Mouse (Mus musculus) layer of hippocampus, adult 11-12 months (tissue): Measurements from ENCODE around the gene Ceacam1.
"Not testable (repeated sequence)": the region's sequence is repeated elsewhere in the genome, so short reads cannot be mapped to it uniquely, and the experiment has no call there.

Source experiments
- DNase-seq: peaks from one replicate; pipeline ENCODE4 v3.0.0; 2022; ENCODE audit warnings: low spot score

The Ceacam1 gene

DNA sequence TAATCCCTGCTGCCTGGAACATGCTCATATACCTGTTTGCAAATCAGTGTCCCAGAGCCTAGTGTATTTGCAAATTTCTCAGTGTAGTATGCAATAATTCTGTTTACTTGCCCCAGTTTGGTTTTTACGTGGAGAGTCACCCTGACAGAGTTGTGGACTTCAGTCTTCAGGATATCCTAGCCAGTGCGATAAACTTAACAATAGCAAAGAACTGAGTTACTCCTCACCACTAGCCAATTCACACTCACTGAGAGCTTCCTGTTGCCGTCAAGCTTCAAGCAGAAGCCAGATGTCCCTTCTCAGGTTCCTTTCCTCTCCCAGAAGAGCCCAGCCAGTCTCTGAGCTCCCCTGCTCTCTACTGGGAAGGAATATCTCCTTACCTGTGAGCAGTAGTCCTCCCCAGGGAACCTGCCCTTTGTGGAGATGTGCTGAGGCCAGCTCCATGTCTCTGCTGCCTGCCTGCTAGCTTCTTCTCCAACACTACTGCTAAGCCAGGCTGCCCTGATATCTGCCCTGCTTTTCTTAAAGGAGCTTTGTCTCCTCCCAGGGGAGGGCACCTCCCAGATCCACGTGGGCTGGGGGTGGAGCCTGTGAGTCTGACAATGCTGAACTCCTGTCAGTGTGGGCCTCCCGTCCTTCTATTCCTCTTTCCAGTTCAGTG is at the start of gene Ceacam1:
TSS of gene Ceacam1 (minus strand) at position 513 of the 661 bp plus-strand sequence.
- peak; percentile 26 for DNase-seq

DNA sequence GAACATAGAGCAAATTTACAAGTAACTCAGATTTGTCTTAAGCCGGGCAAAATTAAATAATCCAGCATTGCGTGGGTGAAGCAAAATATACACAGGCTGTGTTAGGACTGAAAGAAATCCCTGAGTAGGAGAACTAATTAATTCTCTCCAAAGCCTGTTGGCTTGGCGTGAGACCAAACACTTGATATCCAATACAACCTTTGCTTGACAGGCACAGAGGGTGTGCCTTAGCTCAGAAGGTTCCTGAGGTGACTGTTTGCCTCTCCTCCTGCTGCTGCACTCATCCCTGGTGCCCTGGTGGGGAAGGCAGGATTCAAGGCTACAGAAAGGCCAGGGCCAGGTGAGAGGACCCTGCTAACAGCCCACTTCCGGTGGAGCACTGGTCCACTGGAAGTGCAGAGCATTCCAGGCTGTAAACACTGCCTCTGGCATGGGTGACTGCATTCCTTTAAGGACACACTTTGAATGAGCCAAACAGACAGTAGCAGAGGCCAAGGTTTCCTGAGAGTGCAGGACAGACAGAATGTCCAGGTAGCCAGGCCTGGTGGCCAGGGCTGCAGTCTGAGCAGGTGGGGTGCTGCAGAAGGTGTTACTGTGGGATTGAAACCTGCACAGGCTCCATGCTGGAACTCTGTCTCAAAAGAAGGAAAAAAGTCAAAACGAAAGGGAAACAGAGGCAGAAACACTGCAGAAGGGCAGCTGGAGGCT is 38.8 kb upstream of the Ceacam1 start:
- DNase-seq: not testable (repeated sequence)

DNA sequence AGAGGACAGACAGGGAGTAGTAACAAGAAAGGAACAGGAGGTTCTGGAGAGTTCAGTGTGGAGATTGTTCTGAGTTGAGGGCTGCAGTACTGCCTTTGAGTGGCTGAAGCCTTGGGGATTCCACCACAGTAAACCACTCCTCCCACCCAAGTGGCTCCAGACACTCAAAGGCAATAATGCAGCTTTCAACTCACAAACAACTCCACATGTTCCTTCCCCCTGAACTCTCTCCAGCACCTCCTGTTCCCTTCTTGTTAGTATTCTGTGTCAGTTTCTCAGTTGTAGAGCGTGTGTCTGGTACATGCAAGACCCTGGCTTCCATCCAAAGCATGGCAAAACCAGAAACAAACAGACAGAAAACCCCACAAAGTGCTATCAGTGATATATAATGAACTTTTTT is 38.3 kb upstream of the Ceacam1 start:
- not testable (repeated sequence) for DNase-seq

DNA sequence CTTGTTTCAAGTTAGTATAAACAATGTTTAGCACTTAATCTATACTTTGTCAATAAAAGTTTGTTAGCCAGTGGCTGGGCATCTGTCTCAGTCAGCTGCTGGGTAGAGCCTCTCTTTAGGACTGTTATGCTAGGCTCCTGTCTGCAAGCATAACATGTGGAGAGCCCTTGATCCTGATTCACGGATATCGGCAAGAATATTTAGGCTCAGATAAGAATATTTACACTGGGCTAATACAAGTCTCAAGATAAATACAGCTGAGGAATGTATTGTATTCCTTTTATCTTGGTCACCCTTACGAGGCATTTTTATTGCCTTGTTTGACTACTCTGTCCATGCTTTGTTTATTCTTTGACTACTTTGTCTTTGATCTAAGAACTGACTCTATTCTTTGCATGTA is 32.5 kb upstream of the Ceacam1 start:
- no peak for DNase-seq

DNA sequence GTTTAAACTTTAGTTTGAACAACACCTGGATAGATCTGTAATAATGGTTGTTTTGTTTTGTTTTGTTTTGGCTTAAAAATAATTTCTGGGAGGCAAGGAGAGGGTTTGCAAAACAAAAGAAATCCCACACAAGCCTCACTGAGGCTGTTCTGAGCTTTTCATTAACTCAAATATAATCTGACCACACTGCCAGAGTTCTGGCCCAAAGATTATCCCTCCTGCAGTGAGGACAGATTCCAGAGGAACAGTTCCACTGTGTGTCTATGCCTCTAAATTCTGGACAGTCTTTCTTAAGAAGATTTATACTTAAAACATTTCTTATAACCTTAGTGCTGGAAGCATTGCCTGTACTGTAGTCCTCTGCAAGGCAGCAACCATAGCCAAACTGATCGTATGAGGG is 17.2 kb upstream of the Ceacam1 start:
- no peak for DNase-seq

DNA sequence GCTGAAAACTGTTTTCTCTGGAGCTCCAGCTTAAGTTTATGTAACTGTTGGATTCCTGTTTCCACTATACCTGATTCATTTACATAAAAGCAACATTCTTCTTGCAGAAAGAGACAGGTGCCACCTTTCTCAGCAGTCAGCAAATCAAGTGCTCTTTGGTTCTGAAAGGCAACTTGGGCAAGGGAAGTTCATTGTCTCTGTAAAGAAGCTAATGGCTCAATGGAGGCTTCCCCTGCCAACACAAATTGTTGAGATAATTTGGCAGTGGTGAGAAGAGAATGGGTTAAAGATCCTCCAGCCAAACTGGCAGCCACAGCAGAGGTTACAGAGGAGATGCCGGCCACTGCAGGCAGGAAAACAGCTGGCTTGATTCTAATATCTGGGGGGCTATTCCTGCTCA is 13.3 kb upstream of the Ceacam1 start:
- DNase-seq: not testable (repeated sequence)

DNA sequence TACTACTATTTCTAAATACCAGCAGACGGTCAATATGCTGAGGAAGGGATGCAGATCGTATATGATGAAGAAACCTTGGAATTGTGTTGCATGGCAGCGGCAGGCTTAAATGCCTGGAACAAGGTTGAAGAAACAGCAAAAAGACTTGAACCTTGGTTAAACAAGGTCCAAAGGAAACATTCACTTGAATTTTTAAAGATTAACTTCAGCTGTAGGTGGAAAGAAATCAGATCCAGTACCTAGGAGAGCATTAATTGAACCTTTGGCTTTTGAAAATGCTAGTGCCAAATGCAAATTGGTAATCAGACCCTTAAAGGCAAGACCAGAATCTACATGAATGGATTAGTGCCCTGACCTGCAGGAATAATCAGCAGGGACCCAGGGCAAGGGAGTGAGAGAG is 12.0 kb upstream of the Ceacam1 start:
- DNase-seq: not testable (repeated sequence)

GRCm38 (mm10) chr7:25486186-25486585 is 8.8 kb upstream of the Ceacam1 start:
- peak; percentile 37 for DNase-seq

DNA sequence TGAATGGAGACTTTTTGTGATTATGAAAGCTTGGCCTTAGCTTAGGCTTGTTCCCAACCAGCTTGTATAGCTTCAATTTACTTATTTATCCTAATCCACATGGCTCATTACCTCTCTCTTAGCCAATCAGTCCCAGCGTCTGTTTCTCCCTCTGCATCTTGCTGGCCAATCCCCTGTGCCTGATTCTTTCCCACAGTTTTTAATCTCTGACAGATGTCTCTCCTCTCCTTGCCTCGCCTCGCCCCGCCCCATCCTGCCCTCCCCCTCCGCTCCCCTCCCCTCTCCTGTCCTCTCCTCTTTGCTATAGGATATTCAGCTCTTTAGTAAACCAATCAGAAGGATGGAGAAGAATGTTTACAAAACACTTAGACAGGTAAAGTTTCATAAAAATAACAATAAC is 7.7 kb upstream of the Ceacam1 start:
- no peak for DNase-seq

GRCm38 (mm10) chr7:25483133-25483735 is 5.8 kb upstream of the Ceacam1 start:
- no peak for DNase-seq

- DNase-seq: not testable (repeated sequence)
Observed at GRCm38 (mm10) chr7:25480791-25481190, 3.4 kb upstream of the Ceacam1 start.

DNA sequence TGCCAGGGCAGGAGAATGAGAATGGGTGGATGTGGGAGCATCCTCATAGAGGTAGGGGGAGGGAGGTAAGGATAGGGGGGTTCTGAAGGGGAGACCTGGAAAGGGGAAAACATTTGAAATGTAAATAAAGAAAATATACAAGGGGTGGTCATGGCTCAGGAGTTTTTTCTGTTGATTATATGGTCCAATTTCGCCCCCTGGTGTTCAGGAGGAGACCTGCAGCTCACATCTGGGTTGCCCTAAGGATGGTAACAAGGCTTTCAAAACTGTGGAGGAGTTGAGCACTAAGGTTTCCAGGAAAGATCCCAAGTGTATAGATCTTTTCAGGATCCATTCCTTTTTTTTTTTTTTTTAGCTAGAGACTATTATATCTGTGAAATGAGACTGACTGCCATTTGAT is 2.0 kb upstream of the Ceacam1 start:
- DNase-seq: peak; percentile 63

DNA sequence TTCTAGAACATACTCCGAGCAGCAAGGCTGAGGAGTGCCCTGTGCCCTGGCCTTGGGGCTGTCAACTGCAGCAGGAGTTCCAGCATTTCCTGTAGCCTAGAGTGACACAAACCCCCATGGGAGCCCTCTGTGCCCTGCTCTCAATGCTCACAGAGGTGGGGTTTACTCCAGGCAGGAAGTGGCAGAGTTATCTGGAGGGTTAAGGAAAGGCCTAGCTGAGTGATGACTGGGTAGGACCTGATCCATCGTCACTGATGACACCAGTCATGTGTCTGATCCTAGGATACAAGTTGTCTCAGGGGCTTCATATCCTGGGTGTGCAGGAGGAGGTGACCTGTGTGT is 320 bp upstream of the Ceacam1 start:
- not testable (repeated sequence) for DNase-seq

DNA sequence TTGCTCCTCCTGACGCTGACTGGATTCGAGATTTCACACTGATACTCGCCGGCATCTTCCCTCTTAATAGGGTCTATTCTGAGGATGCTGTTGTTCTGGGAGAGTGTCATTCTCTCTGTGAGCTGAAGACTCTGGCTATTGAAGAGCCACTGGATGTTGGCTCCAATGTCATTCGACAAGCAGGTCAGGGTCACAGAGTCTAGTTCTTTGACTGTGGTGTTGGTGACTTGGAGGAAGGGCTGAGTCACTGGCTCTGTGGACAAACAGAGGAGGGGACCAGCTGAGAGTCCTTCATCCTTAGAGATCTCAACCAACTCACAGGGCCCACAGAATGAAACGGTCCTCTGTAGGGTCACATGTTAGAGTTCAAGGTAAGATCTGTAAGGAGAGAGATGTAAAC is 5.6 kb downstream of the Ceacam1 start:
- not testable (repeated sequence) for DNase-seq

DNA sequence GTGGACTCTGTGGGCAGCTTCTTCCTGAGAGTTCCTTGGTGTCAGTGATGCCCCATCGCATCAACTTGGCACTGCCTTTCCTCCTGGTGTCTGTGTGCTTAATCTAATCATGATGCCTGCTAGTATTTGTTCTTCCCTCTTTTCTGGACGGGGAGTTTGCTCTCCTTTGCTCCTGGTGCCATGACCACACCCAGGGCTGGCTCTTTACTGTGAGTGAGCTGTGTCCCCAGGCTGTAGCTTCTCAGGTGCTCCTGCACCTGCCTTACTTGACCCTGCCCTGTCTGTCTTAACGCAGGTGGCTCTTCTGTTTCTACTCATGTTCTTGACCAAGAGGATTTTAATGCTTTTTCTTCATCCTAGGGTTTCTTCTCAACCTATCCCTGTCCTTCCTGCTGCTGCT is 11.8 kb downstream of the Ceacam1 start:
- DNase-seq: not testable (repeated sequence)

DNA sequence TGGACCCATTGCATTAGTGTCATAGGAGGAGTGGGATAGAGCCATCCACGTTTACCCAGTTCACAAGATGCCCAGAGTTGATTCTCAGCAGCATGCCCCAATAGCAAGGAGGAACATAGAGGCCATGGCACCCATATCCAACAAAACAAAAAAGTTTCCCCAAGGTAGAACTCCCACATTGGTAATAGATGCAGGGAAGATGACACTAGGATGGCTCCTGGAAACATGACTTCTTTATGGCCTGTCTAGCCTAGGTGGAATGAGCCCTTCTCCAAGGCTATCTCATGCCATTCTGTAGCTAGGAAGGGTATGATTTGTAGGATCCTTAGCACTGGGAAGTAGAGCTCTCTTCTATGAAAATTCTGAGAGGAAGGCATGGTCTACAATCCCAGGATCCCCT is 12.4 kb downstream of the Ceacam1 start:
- DNase-seq: no peak

DNA sequence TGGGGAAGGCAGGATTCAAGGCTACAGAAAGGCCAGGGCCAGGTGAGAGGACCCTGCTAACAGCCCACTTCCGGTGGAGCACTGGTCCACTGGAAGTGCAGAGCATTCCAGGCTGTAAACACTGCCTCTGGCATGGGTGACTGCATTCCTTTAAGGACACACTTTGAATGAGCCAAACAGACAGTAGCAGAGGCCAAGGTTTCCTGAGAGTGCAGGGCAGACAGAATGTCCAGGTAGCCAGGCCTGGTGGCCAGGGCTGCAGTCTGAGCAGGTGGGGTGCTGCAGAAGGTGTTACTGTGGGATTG is 15.4 kb downstream of the Ceacam1 start:
- DNase-seq: not testable (repeated sequence)

DNA sequence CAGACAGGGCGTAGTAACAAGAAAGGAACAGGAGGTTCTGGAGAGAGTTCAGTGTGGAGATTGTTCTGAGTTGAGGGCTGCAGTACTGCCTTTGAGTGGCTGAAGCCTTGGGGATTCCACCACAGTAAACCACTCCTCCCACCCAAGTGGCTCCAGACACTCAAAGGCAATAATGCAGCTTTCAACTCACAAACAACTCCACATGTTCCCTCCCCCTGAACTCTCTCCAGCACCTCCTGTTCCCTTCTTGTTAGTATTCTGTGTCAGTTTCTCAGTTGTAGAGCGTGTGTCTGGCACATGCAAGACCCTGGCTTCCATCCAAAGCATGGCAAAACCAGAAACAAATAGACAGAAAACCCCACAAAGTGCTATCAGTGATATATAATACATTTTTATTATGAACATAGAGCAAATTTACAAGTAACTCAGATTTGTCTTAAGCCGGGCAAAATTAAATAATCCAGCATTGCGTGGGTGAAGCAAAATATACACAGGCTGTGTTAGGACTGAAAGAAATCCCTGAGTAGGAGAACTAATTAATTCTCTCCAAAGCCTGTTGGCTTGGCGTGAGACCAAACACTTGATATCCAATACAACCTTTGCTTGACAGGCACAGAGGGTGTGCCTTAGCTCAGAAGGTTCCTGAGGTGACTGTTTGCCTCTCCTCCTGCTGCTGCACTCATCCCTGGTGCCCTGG is 15.9 kb downstream of the Ceacam1 start:
- DNase-seq: peak; percentile 63

- no peak for DNase-seq
Observed at GRCm38 (mm10) chr7:25452103-25452502, 25.3 kb downstream of the Ceacam1 start.

- DNase-seq: no peak
Observed at GRCm38 (mm10) chr7:25449913-25450890, 27.2 kb downstream of the Ceacam1 start.

- DNase-seq: no peak
Observed at GRCm38 (mm10) chr7:25440816-25441153, 36.6 kb downstream of the Ceacam1 start.
